ENCODE assay signal across 1 mouse cellular context in the genomic region with DNA sequence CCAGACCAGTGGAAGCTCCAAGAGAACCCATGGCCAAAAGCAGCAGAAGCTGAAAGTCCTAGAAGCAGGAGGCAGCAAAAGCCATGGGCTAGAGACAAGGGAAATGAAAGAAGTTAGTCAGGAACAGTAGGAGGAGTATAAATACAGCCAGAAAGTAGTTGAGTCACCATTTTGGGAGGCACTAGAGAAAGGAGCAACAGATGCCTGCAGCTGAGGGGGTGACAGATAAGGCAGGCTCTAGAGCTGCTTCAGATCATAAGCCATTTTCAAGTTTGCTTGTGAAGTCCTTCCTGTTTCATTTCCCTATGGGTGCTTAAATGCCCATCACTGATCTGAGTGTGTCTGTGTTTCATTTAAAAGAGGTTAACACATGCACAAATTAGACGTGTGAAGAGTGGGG.
TF ChIP-seq lines count a peak whose summit lies in the region.

No protein-coding gene starts in this region.

TF ChIP-seq in MEL, 35 proteins besides CTCF, POLR2A, EP300 and RAD21 (continued from another document):
- TF ChIP-seq TAL1 (IDR thresholded peaks at IDR 0.05; ENCODE audit: low read length), result peak; percentile 45
- no peak for TF ChIP-seq MXI1 (IDR thresholded peaks at IDR 0.05; ENCODE audit: low read depth, low read length)
- no peak for TF ChIP-seq ZNF384 (IDR thresholded peaks at IDR 0.05; ENCODE audit: low read depth, low read length)
- peak; percentile 78 for TF ChIP-seq ETS1 (IDR thresholded peaks at IDR 0.05; ENCODE audit: low read depth, low read length)
- no peak for TF ChIP-seq MYB (IDR thresholded peaks at IDR 0.05; ENCODE audit: low read depth, low read length)
- TF ChIP-seq MAX (IDR thresholded peaks at IDR 0.05; ENCODE audit: low read length), result no peak
- TF ChIP-seq MAFK (IDR thresholded peaks at IDR 0.05; ENCODE audit: borderline replicate concordance, low read depth, low read length), result no peak
- no peak for TF ChIP-seq CHD1 (IDR thresholded peaks at IDR 0.05; ENCODE audit: low read depth, low read length)
- TF ChIP-seq POLR2AphosphoS2 (IDR thresholded peaks at IDR 0.05; ENCODE audit: low read length), result no peak
- TF ChIP-seq SIN3A (IDR thresholded peaks at IDR 0.05; ENCODE audit: low read length), result 0 out of 2 replicates have a peak, but pooled peaks have one; percentile 43
- TF ChIP-seq MYC (IDR thresholded peaks at IDR 0.05; ENCODE audit: low read depth, low read length), result no peak
- TF ChIP-seq E2F4 (IDR thresholded peaks at IDR 0.05; ENCODE audit: borderline replicate concordance, low read depth, low read length), result no peak
- no peak for TF ChIP-seq NRF1 (IDR thresholded peaks at IDR 0.05; ENCODE audit: insufficient read depth, low read depth, low read length, poor library complexity, severe bottlenecking)
- TF ChIP-seq CHD2 (IDR thresholded peaks at IDR 0.05; ENCODE audit: low read length), result no peak
- TF ChIP-seq MEF2A (IDR thresholded peaks at IDR 0.05; ENCODE audit: extremely low read depth, insufficient replicate concordance, low read depth, low read length, poor library complexity, severe bottlenecking), result no peak
